Comparison of ENCODE assay signal across 27 mouse cellular contexts in the genomic region with DNA sequence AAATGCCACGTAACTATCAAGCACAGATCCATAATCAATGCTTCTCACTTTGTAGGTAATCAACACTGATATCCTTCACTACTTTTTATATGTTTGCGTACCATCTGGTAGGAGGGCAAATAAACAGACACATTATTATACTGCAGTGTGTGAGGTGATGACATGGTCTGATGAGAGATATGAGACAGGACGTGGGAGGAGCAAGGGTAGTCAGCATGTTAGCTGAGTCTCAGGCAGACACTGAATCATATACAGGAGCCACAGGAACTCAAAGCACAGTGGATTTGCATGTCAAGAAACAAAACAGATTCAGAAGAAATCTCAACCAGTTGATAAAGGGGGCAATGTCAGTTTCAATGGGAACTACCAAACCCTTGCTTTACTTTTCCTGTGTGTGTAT.
DNase-seq lines count a peak whose midpoint lies in the region; ATAC-seq and TF ChIP-seq lines count a peak whose summit lies in the region.
"Had no signal": no experiment of that assay in that cellular context is flagged by ENCODE, and none has a peak within 500 bp of the region (broad histone marks: within the 10 kb centered on the region; RNA-seq: fewer than 3 reads in every experiment).

No protein-coding gene starts in this region.

- H3K9ac ChIP-seq in MEL (ENCODE audit: control insufficient read depth, low read depth, low read length, poor library complexity, severe bottlenecking) = no peak overlapping the region
- H3K9ac ChIP-seq: forebrain, embryonic 13.5 days; heart, embryonic 15.5 days; hindbrain, embryonic 14.5 days had no signal

- H3K27me3 ChIP-seq in MEL (ENCODE audit: control insufficient read depth in 1 of 2, insufficient read depth in 2 of 2, low read length in 2 of 2) = no peaks in the 10 kb centered on the region
- H3K27me3 ChIP-seq in hindbrain, embryonic 10.5 days (ENCODE audit: insufficient read depth, poor library complexity, severe bottlenecking) = no peaks in the 10 kb centered on the region
- H3K27me3 ChIP-seq: forebrain, embryonic 13.5 days; heart, embryonic 15.5 days had no signal

- no peak for TF ChIP-seq POLR2A in MEL (IDR thresholded peaks at IDR 0.05; ENCODE audit: control insufficient read depth in 1 of 2, insufficient read depth in 1 of 2, low read depth in 1 of 2, low read length in 2 of 2, poor library complexity in 1 of 2)

- H3K79me2 ChIP-seq in MEL (ENCODE audit: control insufficient read depth, insufficient read depth, low read length, poor library complexity) = no peaks in the 10 kb centered on the region

- H3K36me3 ChIP-seq in MEL (ENCODE audit: control insufficient read depth in 1 of 2, insufficient read depth in 2 of 2, low read length in 2 of 2) = peaks cover 0 to 8% of the 10 kb centered on the region in 2 experiments; a peak in 2 of 4 replicates
- no peaks in the 10 kb centered on the region for H3K36me3 ChIP-seq in hindbrain, embryonic 10.5 days
- H3K36me3 ChIP-seq: forebrain, embryonic 10.5 days; heart, embryonic 15.5 days had no signal

- H3K9me3 ChIP-seq in MEL (replicated peaks; ENCODE audit: insufficient read depth, low read length) = no peaks in the 10 kb centered on the region
- H3K9me3 ChIP-seq in hindbrain, embryonic 10.5 days = no peaks in the 10 kb centered on the region
- H3K9me3 ChIP-seq: forebrain, embryonic 10.5 days; forebrain, embryonic 13.5 days; heart, embryonic 15.5 days had no signal

- DNase-seq in 416B (ENCODE audit: low read depth) (peak; percentile 38), MEL (ENCODE audit: low read depth, low spot score) (peak; percentile 38)
- no peak for DNase-seq in cerebellum, adult 11 months
- DNase-seq in hindbrain, embryonic 10.5 days (ENCODE audit: low spot score) = no peak
- DNase-seq in cerebellum, postnatal 4 days (ENCODE audit: low spot score in 2 of 2) = no peak
- DNase-seq: adrenal gland, adult 8-10 months; adrenal gland, postnatal 25 days; cerebellum, adult 8-10 months; cerebellum, postnatal 10 days; cerebellum, postnatal 36 days; gastrocnemius, adult 2 months; gastrocnemius, postnatal 14 days; heart, adult 11 months; heart, postnatal 10 days; heart, postnatal 36 days; kidney, adult 18-20 months; kidney, adult 9 months had no signal

- H3K4me1 ChIP-seq in MEL (ENCODE audit: control insufficient read depth in 1 of 2, insufficient read depth in 2 of 2, low read length in 2 of 2) = peaks cover 0 to 7% of the 10 kb centered on the region in 2 experiments; a peak in 1 of 4 replicates
- H3K4me1 ChIP-seq in hindbrain, embryonic 10.5 days (replicated peaks) = no peaks in the 10 kb centered on the region
- H3K4me1 ChIP-seq: forebrain, embryonic 10.5 days had no signal

- peak; percentile 71 for ATAC-seq in activated CD4-positive, CD25-positive, alpha-beta regulatory T cell, adult 4 months
- ATAC-seq in inflammation-experienced regulatory T-cells, adult 6 months = peak; percentile 85
- ATAC-seq in megakaryocyte progenitor cell, adult 5-6 weeks (replicated peaks; ENCODE audit: poor library complexity) = no peak
- ATAC-seq: forebrain, embryonic 13.5 days; forebrain, embryonic 16.5 days; hindbrain, postnatal 0 days; intestine, embryonic 16.5 days had no signal

- H3K4me3 ChIP-seq in MEL (ENCODE audit: control insufficient read depth in 1 of 2, insufficient read depth in 1 of 2, low read depth in 2 of 2, low read length in 2 of 2) = no peak overlapping the region
- H3K4me3 ChIP-seq in hindbrain, embryonic 10.5 days = no peak overlapping the region
- H3K4me3 ChIP-seq: forebrain, embryonic 10.5 days; forebrain, embryonic 13.5 days; gastrocnemius, adult 2 months; heart, embryonic 15.5 days had no signal

- TF ChIP-seq CTCF in MEL (IDR thresholded peaks at IDR 0.05 in 2 of 3, conservative IDR thresholded peaks at IDR 0.05 in 1 of 3; ENCODE audit: control insufficient read depth in 1 of 3, insufficient read depth in 1 of 3, low read depth in 2 of 3, low read length in 3 of 3, poor library complexity in 1 of 3, severe bottlenecking in 1 of 3) = no peak

- no peak for TF ChIP-seq RAD21 in MEL (IDR thresholded peaks at IDR 0.05; ENCODE audit: low read depth, low read length)

- no peak overlapping the region for H3K27ac ChIP-seq in MEL (ENCODE audit: control insufficient read depth, low read depth, low read length)
- no peak overlapping the region for H3K27ac ChIP-seq in hindbrain, embryonic 10.5 days
- H3K27ac ChIP-seq: forebrain, embryonic 10.5 days; forebrain, embryonic 13.5 days; gastrocnemius, adult 2 months; heart, embryonic 15.5 days; hindbrain, embryonic 14.5 days; hindbrain, postnatal 0 days had no signal

- no peak for TF ChIP-seq EP300 in MEL (IDR thresholded peaks at IDR 0.05; ENCODE audit: low read depth in 1 of 2, low read length in 2 of 2)

- 86% methylated on average over 3 of the region's 3 CpGs for WGBS in hindbrain, embryonic 10.5 days

TF ChIP-seq in MEL, 35 proteins besides CTCF, POLR2A, EP300 and RAD21:
- TF ChIP-seq ZKSCAN1 (IDR thresholded peaks at IDR 0.05; ENCODE audit: low read depth, low read length) = no peak
- TF ChIP-seq MAX (IDR thresholded peaks at IDR 0.05; ENCODE audit: low read length) = no peak
- TF ChIP-seq ELF1 (IDR thresholded peaks at IDR 0.05; ENCODE audit: low read depth, low read length) = no peak
- no peak for TF ChIP-seq ZNF384 (IDR thresholded peaks at IDR 0.05; ENCODE audit: low read depth, low read length)
- no peak for TF ChIP-seq MYB (IDR thresholded peaks at IDR 0.05; ENCODE audit: low read depth, low read length)
- TF ChIP-seq CHD2 (IDR thresholded peaks at IDR 0.05; ENCODE audit: low read length) = no peak
- TF ChIP-seq ZC3H11A (IDR thresholded peaks at IDR 0.05; ENCODE audit: low read depth, low read length) = no peak
- no peak for TF ChIP-seq MYC (IDR thresholded peaks at IDR 0.05; ENCODE audit: low read depth, low read length)
- TF ChIP-seq MEF2A (IDR thresholded peaks at IDR 0.05; ENCODE audit: extremely low read depth, insufficient replicate concordance, low read depth, low read length, poor library complexity, severe bottlenecking) = no peak
- no peak for TF ChIP-seq RCOR1 (IDR thresholded peaks at IDR 0.05; ENCODE audit: low read depth, low read length)
- no peak for TF ChIP-seq UBTF (IDR thresholded peaks at IDR 0.05; ENCODE audit: borderline replicate concordance, insufficient read depth, low read depth, low read length)
TF ChIP-seq in MEL: peak in this region for 0.

Comparison
In these comparisons a context has a peak if more than half of its experiments do, and no peak if none do; other contexts are left out.
1. DNase-seq: peak in 416B (single experiment) and MEL (single experiment); none in cerebellum, adult 11 months (single experiment), hindbrain, embryonic 10.5 days (single experiment) and cerebellum, postnatal 4 days (0 of 2).